Mouse (Mus musculus): Measurements from ENCODE around the gene Kmt2a.

GRCm38 (mm10) chr9:44801669-44802068 lies 79.4 kb downstream of the Kmt2a start:
- TF ChIP-seq CTCF (IDR thresholded peaks at IDR 0.05; ENCODE audit: control insufficient read depth, insufficient read depth, low read length) (no peak), POLR2A (IDR thresholded peaks at IDR 0.05; ENCODE audit: borderline replicate concordance, control insufficient read depth, low read depth, low read length) (no peak)

All from bone marrow, adult 2 months (tissue).